Mouse (Mus musculus) left cerebral cortex, adult 2 months (tissue): ENCODE results near the gene 1810043G02Rik. TPM values are rescaled to one million over a fixed set of nuclear protein-coding genes. Genes with fewer than 3 reads are reported as not detected.
"Not testable (repeated sequence)": the region's sequence is repeated elsewhere in the genome, so short reads cannot be mapped to it uniquely, and the experiment has no call there.

ENCODE experiments used
- DNase-seq, 2 experiments: peaks; one replicate each; pipeline ENCODE4 v3.0.0; 2021 to 2022; ENCODE audit warnings: low spot score in 2 of 2, mixed read lengths in 1 of 2; ENCODE audit errors: extremely low spot score in 1 of 2
- H3K27ac ChIP-seq: fragments of 200-600 bp; 2 replicates; pipeline ENCODE4 v1.8.1; 2022
- H3K4me3 ChIP-seq: fragments of 200-600 bp; 2 replicates; pipeline ENCODE4 v1.8.1; 2022
- CTCF ChIP-seq: fragments of 200-600 bp; IDR thresholded peaks from 2 replicates; pipeline ENCODE4 v1.8.1; 2022; ENCODE audit warnings: antibody characterized with exemption, mild to moderate bottlenecking, moderate library complexity
- intact Hi-C: fragments of 180-260 bp; cut with DNase I; formaldehyde crosslinking; loops from one replicate; pipeline ENCODE4 v1.15.1; 2025
- total RNA-seq, 2 experiments: library from RNA; stranded (reverse); gene quantifications; 2 replicates each; pipeline ENCODE4 v1.2.3; 2021

1810043G02Rik gene
- total RNA-seq, 2 experiments from 2014 or later = 33.9 to 34.0 TPM

- intact Hi-C loops = not testable (repeated sequence)
These were observed 47.1 kb downstream of the 1810043G02Rik start for GRCm38 (mm10) chr10:78025453-78025852.

GRCm38 (mm10) chr10:78028129-78028528 is 49.8 kb downstream of the 1810043G02Rik start:
- intact Hi-C loops = no loop called here
- no peak overlapping the region for H3K27ac ChIP-seq
- H3K4me3 ChIP-seq = no peak overlapping the region
- TF ChIP-seq CTCF = peak; percentile 89
- DNase-seq = peak; percentile 60 to 68

More at GRCm38 (mm10) chr10:78025453-78025852, 47.1 kb downstream of the 1810043G02Rik start:
- not testable (repeated sequence) for H3K4me3 ChIP-seq, DNase-seq, H3K27ac ChIP-seq
- TF ChIP-seq CTCF = peak; percentile 36

- intact Hi-C loops = no loop called here
- TF ChIP-seq CTCF = no peak
- no peak for DNase-seq
These were observed 50.8 kb downstream of the 1810043G02Rik start for GRCm38 (mm10) chr10:78029080-78029479.

GRCm38 (mm10) chr10:78031987-78032386 is 53.7 kb downstream of the 1810043G02Rik start:
- intact Hi-C loops = loop anchor here (1.0 kb wide), 1 partner anchor 128 kb away; no protein-coding TSS in a partner anchor
- DNase-seq = no peak
- Histone ChIP-seq H3K4me3 (no peak overlapping the region), H3K27ac (no peak overlapping the region)
- TF ChIP-seq CTCF = no peak

More at GRCm38 (mm10) chr10:78029080-78029479, 50.8 kb downstream of the 1810043G02Rik start:
- Histone ChIP-seq H3K4me3 (no peak overlapping the region), H3K27ac (no peak overlapping the region)

Other genes starting within 250 kb of the 1810043G02Rik start
- gene Gm18596, start 235.9 kb upstream of the 1810043G02Rik start, total RNA-seq = not detected
- not detected for gene Gm9736, start 227.2 kb upstream of the 1810043G02Rik start, total RNA-seq
- gene Gm3233, start 218.8 kb upstream of the 1810043G02Rik start, total RNA-seq = not detected
- gene Gm3238, start 207.2 kb upstream of the 1810043G02Rik start, total RNA-seq = not detected
- not detected for gene Gm7138, start 201.6 kb upstream of the 1810043G02Rik start, total RNA-seq
- gene Gm3250, start 196.0 kb upstream of the 1810043G02Rik start, total RNA-seq = not detected
- not detected for gene Gm7137, start 190.3 kb upstream of the 1810043G02Rik start, total RNA-seq
- not detected for gene Gm9639, start 183.4 kb upstream of the 1810043G02Rik start, total RNA-seq
- gene Gm19668, start 179.4 kb upstream of the 1810043G02Rik start, total RNA-seq = not detected
- gene Gm9507, start 166.7 kb upstream of the 1810043G02Rik start, total RNA-seq = not detected
- not detected for gene Gm2696, start 163.8 kb upstream of the 1810043G02Rik start, total RNA-seq
- gene Krtap10-4, start 151.4 kb upstream of the 1810043G02Rik start, total RNA-seq = not detected
- not detected for gene Krtap10-10, start 142.6 kb upstream of the 1810043G02Rik start, total RNA-seq
- not detected for gene Gm36176, start 131.7 kb upstream of the 1810043G02Rik start, total RNA-seq
- not detected for gene Gm10318, start 125.7 kb upstream of the 1810043G02Rik start, total RNA-seq
- not detected for gene Gm3285, start 116.5 kb upstream of the 1810043G02Rik start, total RNA-seq
- gene Lrrc3, start 76.0 kb upstream of the 1810043G02Rik start, total RNA-seq = 1 to 10 TPM; 9.5 to 9.8 TPM
- 10 to 100 TPM; 44.7 to 50.3 TPM for gene Trpm2, start 8.0 kb upstream of the 1810043G02Rik start, total RNA-seq
- 100 to 1,000 TPM; 141 to 149 TPM for gene Pfkl, start 31.6 kb downstream of the 1810043G02Rik start, total RNA-seq
- gene Dnmt3l, start 63.4 kb downstream of the 1810043G02Rik start, total RNA-seq = under 1 TPM in 1 of 2 experiments, not detected in 1; 0.54 TPM
- gene Aire, start 65.1 kb downstream of the 1810043G02Rik start, total RNA-seq = under 1 TPM in 1 of 2 experiments, not detected in 1; 0.56 TPM
- 1 to 10 TPM; 3.5 to 3.6 TPM for gene Icosl, start 90.8 kb downstream of the 1810043G02Rik start, total RNA-seq
- 100 to 1,000 TPM; 104 TPM for gene D10Jhu81e, start 191.3 kb downstream of the 1810043G02Rik start, total RNA-seq
- 10 to 100 TPM; 19.6 to 19.7 TPM for gene Pwp2, start 206.6 kb downstream of the 1810043G02Rik start, total RNA-seq